Mouse (Mus musculus) hindbrain, embryonic 11.5 days (tissue): ENCODE results near the gene Hoxc9. TPM values are rescaled to one million over a fixed set of nuclear protein-coding genes. Genes with fewer than 3 reads are reported as not detected.

Experiments
- ATAC-seq: fragments of 200-750 bp; cut with Nextera tagmentation; 2 replicates; pipeline ENCODE4 v1.8.0; 2017; ENCODE audit warnings: mild to moderate bottlenecking, moderate TSS enrichment, moderate library complexity; ENCODE audit not compliant: low FRiP score
- DNase-seq: peaks from one replicate; pipeline ENCODE4 v3.0.0-alpha.2; 2015; ENCODE audit warnings: low spot score
- H3K27ac ChIP-seq: fragments of 300-500 bp; sonication (generic); 2 replicates; pipeline ENCODE4 v1.5.1; 2014; ENCODE audit warnings: mild to moderate bottlenecking, low read depth, low read length
- H3K27me3 ChIP-seq: fragments of 300-500 bp; sonication (generic); 2 replicates; pipeline ENCODE4 v1.6.1; 2014; ENCODE audit warnings: mild to moderate bottlenecking, low read length, moderate library complexity, mixed read lengths; ENCODE audit not compliant: control insufficient read depth, insufficient read depth
- H3K36me3 ChIP-seq: fragments of 300-500 bp; sonication (generic); 2 replicates; pipeline ENCODE4 v1.6.1; 2014; ENCODE audit warnings: mild to moderate bottlenecking, low read length, moderate library complexity, mixed read lengths; ENCODE audit not compliant: control insufficient read depth, insufficient read depth
- H3K4me1 ChIP-seq: fragments of 300-500 bp; sonication (generic); replicated peaks from 2 replicates; pipeline ENCODE4 v1.6.1; 2014; ENCODE audit warnings: low read length, mixed read lengths; ENCODE audit not compliant: control insufficient read depth, insufficient read depth
- H3K4me2 ChIP-seq: fragments of 300-500 bp; sonication (generic); replicated peaks from 2 replicates; pipeline ENCODE4 v1.6.1; 2014; ENCODE audit warnings: mild to moderate bottlenecking, low read depth, low read length
- H3K4me3 ChIP-seq: fragments of 300-500 bp; sonication (generic); 2 replicates; pipeline ENCODE4 v1.5.1; 2014; ENCODE audit warnings: low read depth, low read length
- H3K9ac ChIP-seq: fragments of 300-500 bp; sonication (generic); 2 replicates; pipeline ENCODE4 v1.6.1; 2014; ENCODE audit warnings: low read depth, low read length
- H3K9me3 ChIP-seq: fragments of 300-500 bp; sonication (generic); 2 replicates; pipeline ENCODE4 v1.6.1; 2016; ENCODE audit warnings: low read length; ENCODE audit not compliant: control insufficient read depth
- WGBS: fragments of 180-500 bp; shearing (Covaris S2); extraction: QIAGEN DNeasy Blood & Tissue Kit; methylation state at CpG from one replicate; pipeline ENCODE4 v1.1.7; 2014; 5-methylcytosine and 5-hydroxymethylcytosine counted together
- polyA plus RNA-seq: library from polyadenylated mRNA; unstranded; fragments of >200 nt; fragmentation: Nextera tagmentation; extraction: Ambion mirVana; gene quantifications from 2 replicates; pipeline ENCODE4 v1.2.1, GENCODE M21; 2014

Gene Hoxc9
- polyA plus RNA-seq, 1 experiment from 2014 or later, result not detected

DNA sequence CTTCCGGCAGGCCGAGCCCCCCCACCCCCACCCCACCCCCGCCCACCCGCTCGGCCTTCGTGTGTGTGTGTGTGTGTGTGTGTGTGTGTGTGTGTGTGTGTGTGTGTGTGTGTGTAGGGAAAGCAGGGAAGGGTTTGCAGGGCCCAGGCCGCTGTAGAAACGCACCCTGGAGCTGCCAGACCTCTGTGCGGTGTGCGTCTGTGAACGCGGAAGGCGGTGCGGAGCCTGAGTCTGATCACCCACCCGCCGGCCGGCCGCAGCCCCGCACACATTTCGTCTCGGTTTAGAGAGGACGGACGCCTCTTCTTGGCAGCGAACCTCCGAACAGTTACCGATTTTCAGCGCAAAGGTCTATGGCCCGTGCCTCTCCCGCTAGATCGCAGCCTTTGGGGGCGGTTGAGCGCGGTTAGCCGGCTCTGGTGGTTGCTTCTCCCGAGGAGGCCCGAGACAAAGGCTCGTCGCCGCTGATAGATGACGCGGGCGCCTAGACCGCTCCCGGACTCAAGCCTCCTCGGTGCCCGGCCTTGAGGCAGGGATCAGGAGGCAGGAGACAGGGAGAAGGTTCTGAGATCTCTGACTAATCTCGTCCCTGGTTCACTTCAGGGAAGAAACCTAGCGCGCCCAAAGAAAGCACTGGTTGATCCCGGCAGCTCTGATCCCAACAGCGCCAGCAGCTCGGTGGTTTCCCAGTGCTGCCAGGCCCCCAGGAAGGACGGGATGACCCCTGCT, 33.3 kb upstream of the Hoxc9 start:
- Histone ChIP-seq H3K27me3 (peaks cover 99% of the 10 kb centered on the region), H3K36me3 (no peaks in the 10 kb centered on the region), H3K4me3 (no peak overlapping the region), H3K4me1 (peaks cover 2% of the 10 kb centered on the region), H3K9me3 (no peaks in the 10 kb centered on the region), H3K4me2 (no peak overlapping the region; the same call in 1 of the 2 replicates), H3K27ac (no peak overlapping the region), H3K9ac (no peak overlapping the region)
- 1% methylated on average over 47 of the region's 53 CpGs for WGBS
- DNase-seq, result no peak
- 0 out of 2 replicates have a peak, but pooled peaks have one; percentile 30 for ATAC-seq

DNA sequence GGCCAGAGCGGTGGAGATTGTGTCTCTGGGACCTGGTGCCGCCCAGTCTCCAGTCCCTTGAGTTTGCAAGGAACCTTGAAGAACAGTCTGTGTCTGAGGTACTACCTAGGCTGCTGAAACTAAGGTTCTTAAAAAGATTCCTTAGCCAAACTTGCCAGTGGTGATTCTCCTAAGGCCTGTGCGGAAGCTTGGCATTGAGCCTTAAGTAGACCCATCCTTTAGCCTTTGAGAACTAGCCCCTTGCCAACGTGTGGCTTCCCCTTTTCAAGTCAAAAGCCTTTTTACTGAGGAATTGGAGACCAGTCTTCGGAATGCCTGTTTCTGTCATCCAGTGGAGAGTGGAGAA, 32.8 kb upstream of the Hoxc9 start:
- H3K27me3 ChIP-seq, result peaks cover 99% of the 10 kb centered on the region
- no peaks in the 10 kb centered on the region for H3K36me3 ChIP-seq
- no peak overlapping the region for H3K27ac ChIP-seq
- no peak overlapping the region for H3K9ac ChIP-seq
- peaks cover 2% of the 10 kb centered on the region for H3K4me1 ChIP-seq
- H3K4me2 ChIP-seq, result no peak overlapping the region
- WGBS, result 1% methylated on average over 5 of the region's 5 CpGs
- ATAC-seq, result no peak
- peak; percentile 61 for DNase-seq
- no peaks in the 10 kb centered on the region for H3K9me3 ChIP-seq
- H3K4me3 ChIP-seq, result no peak overlapping the region

DNA sequence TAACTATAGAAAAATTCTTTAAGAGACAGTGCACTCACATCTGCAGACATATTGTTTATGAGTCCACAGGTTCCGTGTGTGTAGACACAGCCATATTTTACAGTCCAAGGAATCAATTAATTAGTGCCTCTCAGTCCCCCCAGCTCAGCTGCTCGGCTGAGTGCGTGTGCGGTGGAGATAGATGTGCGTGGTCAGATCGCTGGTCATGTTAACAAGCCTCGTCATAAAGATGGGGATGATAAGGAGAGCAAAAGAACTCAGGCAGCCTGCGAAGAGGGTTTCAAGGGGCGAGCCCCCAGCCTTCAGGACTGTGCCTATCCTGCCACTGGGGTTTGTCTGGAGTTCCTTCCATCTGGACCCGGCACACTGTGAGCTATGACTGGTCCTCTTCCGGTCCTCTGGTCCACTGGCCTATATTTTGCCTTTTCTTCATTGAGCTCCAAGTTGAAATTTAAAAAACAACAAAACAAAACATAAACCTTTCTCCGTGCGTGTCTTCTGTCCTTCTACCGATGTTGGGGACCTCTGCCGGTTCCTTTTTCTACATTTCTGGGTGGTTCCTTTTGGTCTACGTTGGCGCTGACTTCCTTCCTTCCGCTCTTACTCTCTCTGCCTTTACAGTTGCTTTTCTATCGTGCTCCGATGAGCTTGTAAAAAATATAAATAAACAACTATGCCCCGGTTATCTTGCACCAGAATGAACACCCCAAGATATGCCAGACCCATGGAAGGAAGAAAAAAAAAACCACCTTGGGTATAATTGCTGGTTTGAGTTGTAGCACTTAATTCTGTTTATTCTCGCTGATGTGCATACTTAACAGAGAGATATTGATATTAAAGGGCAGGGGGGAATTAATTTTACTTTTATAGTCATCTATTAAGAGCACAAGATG, 30.8 kb upstream of the Hoxc9 start:
- Histone ChIP-seq H3K4me1 (peaks cover 2% of the 10 kb centered on the region; the same call in 1 of the 2 replicates), H3K9ac (no peak overlapping the region), H3K4me3 (no peak overlapping the region), H3K36me3 (no peaks in the 10 kb centered on the region), H3K9me3 (no peaks in the 10 kb centered on the region), H3K27ac (no peak overlapping the region), H3K4me2 (no peak overlapping the region), H3K27me3 (peaks cover 98% of the 10 kb centered on the region)
- 9% methylated on average over 22 of the region's 22 CpGs for WGBS
- DNase-seq (no peak), ATAC-seq (no peak)

DNA sequence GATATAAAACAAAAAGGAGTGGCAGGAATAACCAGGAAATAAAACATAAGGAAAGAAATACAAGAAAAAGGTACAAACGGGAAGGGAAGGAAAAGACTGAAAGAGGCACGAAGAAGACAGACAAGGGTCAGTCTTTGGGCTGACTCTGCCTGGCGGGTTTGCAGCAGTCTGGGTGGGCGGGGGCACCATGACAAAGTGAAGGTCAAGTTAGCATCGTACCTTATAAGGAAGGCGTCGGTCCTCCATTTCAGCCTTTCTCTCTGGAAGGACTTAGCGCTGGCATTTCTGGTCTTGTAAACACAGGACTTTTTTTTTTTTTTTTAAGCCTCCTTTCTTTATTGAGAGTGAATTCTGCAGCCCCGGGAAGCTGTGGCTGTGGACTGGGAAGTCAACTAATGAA, 29.0 kb upstream of the Hoxc9 start:
- WGBS, result 2% methylated on average over 9 of the region's 9 CpGs
- ATAC-seq, result no peak

DNA sequence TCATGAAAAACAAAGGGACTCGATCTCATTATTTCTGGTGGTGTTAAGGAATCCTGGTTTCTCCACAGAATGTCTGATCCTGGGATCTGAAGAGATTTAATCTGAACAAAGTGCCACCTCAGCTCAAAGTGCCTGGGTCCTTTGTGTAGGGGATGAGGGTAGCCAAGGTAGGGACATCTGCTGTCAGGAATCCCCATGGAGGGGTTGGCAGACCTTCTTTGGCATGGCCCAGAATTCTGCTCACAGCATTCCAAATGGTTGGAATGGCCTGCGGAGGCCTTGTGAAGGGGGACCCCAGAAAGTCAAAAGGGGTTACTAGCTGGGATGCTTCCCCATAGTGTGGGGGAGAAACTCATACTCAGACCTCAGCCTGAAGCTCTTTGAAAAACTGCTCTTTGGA, 27.4 kb upstream of the Hoxc9 start:
- WGBS, result 11% methylated on average over 2 of the region's 2 CpGs
- H3K9ac ChIP-seq, result no peak overlapping the region
- no peak overlapping the region for H3K4me3 ChIP-seq
- H3K27me3 ChIP-seq, result peaks cover 98% of the 10 kb centered on the region
- no peak for ATAC-seq
- no peak overlapping the region for H3K4me2 ChIP-seq
- no peaks in the 10 kb centered on the region for H3K9me3 ChIP-seq
- no peaks in the 10 kb centered on the region for H3K36me3 ChIP-seq
- no peak for DNase-seq
- no peak overlapping the region for H3K27ac ChIP-seq
- no peaks in the 10 kb centered on the region for H3K4me1 ChIP-seq

More for the DNA sequence above, 29.0 kb upstream of the Hoxc9 start:
- Histone ChIP-seq H3K4me2 (no peak overlapping the region), H3K4me3 (no peak overlapping the region), H3K27me3 (peaks cover 98% of the 10 kb centered on the region), H3K9me3 (no peaks in the 10 kb centered on the region), H3K36me3 (no peaks in the 10 kb centered on the region), H3K27ac (no peak overlapping the region), H3K9ac (no peak overlapping the region), H3K4me1 (peaks cover 2% of the 10 kb centered on the region; the same call in 1 of the 2 replicates)
- no peak for DNase-seq

DNA sequence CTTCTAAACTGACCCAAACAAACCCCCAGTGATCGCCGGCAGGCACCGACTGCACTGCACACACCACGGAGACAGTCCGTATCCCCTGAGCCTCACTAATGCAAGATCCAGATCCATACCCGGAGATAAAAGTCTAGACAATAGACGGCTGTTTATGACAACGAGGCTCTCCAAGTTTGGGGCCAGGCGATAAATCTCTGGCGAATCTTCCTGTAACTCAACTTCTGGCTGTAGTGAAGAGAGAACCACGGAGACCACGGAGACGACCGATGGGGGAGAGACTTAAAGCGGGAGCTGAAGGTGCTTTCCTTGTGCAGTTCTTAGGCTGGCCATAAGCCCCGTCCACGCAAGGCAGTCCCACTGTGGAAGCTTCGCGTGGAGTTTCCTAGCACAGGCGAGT, 26.5 kb upstream of the Hoxc9 start:
- ATAC-seq (no peak), DNase-seq (peak; percentile 64)
- H3K9ac ChIP-seq, result no peak overlapping the region
- no peaks in the 10 kb centered on the region for H3K36me3 ChIP-seq
- peaks cover 99% of the 10 kb centered on the region for H3K27me3 ChIP-seq
- no peaks in the 10 kb centered on the region for H3K9me3 ChIP-seq
- no peak overlapping the region for H3K27ac ChIP-seq
- H3K4me2 ChIP-seq, result no peak overlapping the region
- 2% methylated on average over 20 of the region's 20 CpGs for WGBS
- no peaks in the 10 kb centered on the region for H3K4me1 ChIP-seq
- H3K4me3 ChIP-seq, result no peak overlapping the region

DNA sequence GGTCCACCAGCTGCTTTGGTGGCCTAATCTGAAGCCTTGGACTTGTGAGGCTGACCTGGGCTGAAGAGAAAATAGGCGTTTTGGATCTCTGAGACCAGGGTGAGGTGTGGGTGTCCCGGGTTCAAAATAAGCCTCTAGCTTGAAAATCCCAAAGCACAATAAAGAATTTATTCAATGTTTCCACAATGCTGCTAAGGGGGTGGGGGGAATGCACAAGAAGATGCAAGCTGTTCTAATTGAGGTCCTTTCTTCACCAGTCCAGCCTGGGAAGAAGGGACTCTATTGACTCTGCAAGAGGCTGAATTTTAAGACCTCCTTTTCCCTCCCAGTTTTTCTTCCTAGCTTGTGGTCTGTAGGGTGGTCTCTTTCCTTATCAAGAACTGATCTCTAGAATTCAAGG, 25.4 kb upstream of the Hoxc9 start:
- no peak overlapping the region for H3K9ac ChIP-seq
- no peaks in the 10 kb centered on the region for H3K4me1 ChIP-seq
- no peak overlapping the region for H3K27ac ChIP-seq
- no peak overlapping the region for H3K4me2 ChIP-seq
- H3K9me3 ChIP-seq, result no peaks in the 10 kb centered on the region
- peak; percentile 48 for DNase-seq
- WGBS, result 4% methylated on average over 2 of the region's 2 CpGs
- no peak overlapping the region for H3K4me3 ChIP-seq
- no peak for ATAC-seq
- H3K27me3 ChIP-seq, result peaks cover 98% of the 10 kb centered on the region
- no peaks in the 10 kb centered on the region for H3K36me3 ChIP-seq

DNA sequence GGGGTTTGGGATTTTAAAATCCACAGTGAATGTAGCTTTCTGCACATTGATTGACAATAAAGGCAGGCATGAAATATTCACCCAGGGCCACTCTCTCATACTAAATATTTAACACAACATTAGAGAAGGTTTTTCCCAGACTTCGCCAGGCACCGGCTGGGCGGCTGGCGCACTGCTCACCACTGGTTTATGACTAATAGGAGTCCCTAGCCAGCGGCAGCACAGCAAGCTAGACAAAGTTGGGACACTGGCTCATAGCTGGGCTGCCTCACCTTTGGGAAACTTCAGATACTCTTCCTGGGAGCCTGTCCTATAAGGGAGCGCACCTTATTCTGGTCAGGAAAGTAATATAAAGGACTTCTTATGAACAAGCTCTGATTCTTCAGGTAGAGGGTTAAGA, 22.7 kb upstream of the Hoxc9 start:
- Histone ChIP-seq H3K4me1 (no peaks in the 10 kb centered on the region), H3K27me3 (peaks cover 98% of the 10 kb centered on the region), H3K4me2 (no peak overlapping the region), H3K27ac (no peak overlapping the region), H3K9me3 (no peaks in the 10 kb centered on the region), H3K36me3 (no peaks in the 10 kb centered on the region), H3K4me3 (no peak overlapping the region), H3K9ac (no peak overlapping the region)
- ATAC-seq, result no peak
- 1% methylated on average over 6 of the region's 6 CpGs for WGBS
- DNase-seq, result no peak
